Mouse (Mus musculus): ENCODE data around the gene Dnah2. TPM values are rescaled to one million over a fixed set of nuclear protein-coding genes. Genes with fewer than 3 reads are reported as not detected.

Gene Dnah2
- polyA plus RNA-seq, 1 experiment from 2014 or later, result 2.4 TPM

GRCm38 (mm10) chr11:69491711-69492110 is 57.2 kb downstream of the Dnah2 start:
- no peak overlapping the region for H3K27ac ChIP-seq
- H3K4me2 ChIP-seq (replicated peaks), result no peak overlapping the region
- no peak overlapping the region for H3K9ac ChIP-seq
- 80% methylated on average over 7 of the region's 7 CpGs for WGBS
- H3K4me3 ChIP-seq, result no peak overlapping the region
- no peaks in the 10 kb centered on the region for H3K27me3 ChIP-seq
- no peaks in the 10 kb centered on the region for H3K4me1 ChIP-seq
- no peak for ATAC-seq (ENCODE audit: insufficient number of reproducible peaks, insufficient read depth, low FRiP score, low TSS enrichment)
- H3K36me3 ChIP-seq, result no peaks in the 10 kb centered on the region
- no peaks in the 10 kb centered on the region for H3K9me3 ChIP-seq

GRCm38 (mm10) chr11:69490898-69491297 is 58.0 kb downstream of the Dnah2 start:
- ATAC-seq (ENCODE audit: insufficient number of reproducible peaks, insufficient read depth, low FRiP score, low TSS enrichment), result no peak

DNA sequence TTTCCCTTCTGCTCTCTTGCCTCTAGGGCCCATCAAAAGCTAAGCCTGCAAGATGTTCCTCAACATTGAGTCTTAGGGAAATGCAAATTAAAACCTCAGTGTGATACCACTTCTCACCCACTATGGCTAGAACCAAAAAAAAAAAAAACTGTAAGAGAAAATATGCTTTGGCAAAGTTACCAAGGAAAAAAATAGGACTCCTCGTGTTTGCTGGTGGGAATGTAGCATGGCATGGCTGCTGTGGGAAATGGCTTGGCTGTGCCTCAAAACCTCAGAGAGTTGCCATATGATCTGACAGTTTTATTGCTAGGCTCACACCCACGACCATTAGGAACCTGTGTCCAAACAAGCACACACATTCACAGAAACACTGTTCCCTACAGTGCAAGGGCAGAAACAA is 61.4 kb downstream of the Dnah2 start:
- Histone ChIP-seq H3K4me2 (replicated peaks) (no peak overlapping the region), H3K27ac (no peak overlapping the region), H3K36me3 (no peaks in the 10 kb centered on the region), H3K9me3 (no peaks in the 10 kb centered on the region), H3K4me1 (no peaks in the 10 kb centered on the region), H3K27me3 (no peaks in the 10 kb centered on the region), H3K9ac (no peak overlapping the region), H3K4me3 (no peak overlapping the region)
- WGBS, result 79% methylated on average over 2 of the region's 2 CpGs
- no peak for ATAC-seq (ENCODE audit: insufficient number of reproducible peaks, insufficient read depth, low FRiP score, low TSS enrichment)

More at GRCm38 (mm10) chr11:69490898-69491297, 58.0 kb downstream of the Dnah2 start:
- Histone ChIP-seq H3K4me3 (no peak overlapping the region), H3K27me3 (no peaks in the 10 kb centered on the region), H3K27ac (no peak overlapping the region), H3K9me3 (no peaks in the 10 kb centered on the region), H3K4me1 (no peaks in the 10 kb centered on the region), H3K36me3 (no peaks in the 10 kb centered on the region), H3K4me2 (replicated peaks) (no peak overlapping the region), H3K9ac (no peak overlapping the region)
- 74% methylated on average over 2 of the region's 2 CpGs for WGBS

DNA sequence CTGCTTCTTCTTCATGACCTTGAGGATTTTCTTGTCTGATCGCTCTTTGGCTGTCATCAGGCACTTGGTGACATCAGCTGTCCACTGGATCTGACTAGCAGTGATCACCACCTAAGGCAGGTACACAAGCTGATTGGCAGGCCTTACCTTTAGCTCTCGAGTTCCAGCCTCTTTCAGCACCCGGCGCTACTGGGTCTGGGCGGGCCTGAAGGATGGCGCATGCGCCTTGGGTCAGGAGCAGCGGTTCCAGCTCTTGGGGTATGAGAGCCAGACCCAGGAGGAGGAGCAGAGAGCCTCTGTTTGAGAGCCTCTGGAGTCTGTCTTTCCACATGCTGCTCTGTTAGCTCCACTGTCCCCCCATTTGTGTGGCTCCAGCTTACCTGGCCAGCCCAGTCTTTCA is 71.3 kb downstream of the Dnah2 start:
- no peaks in the 10 kb centered on the region for H3K4me1 ChIP-seq
- no peak overlapping the region for H3K4me2 ChIP-seq (replicated peaks)
- no peak overlapping the region for H3K9ac ChIP-seq
- no peak overlapping the region for H3K4me3 ChIP-seq
- H3K27me3 ChIP-seq, result no peaks in the 10 kb centered on the region
- no peak overlapping the region for H3K27ac ChIP-seq
- no peaks in the 10 kb centered on the region for H3K9me3 ChIP-seq
- H3K36me3 ChIP-seq, result no peaks in the 10 kb centered on the region
- ATAC-seq (ENCODE audit: insufficient number of reproducible peaks, insufficient read depth, low FRiP score, low TSS enrichment), result no peak
- WGBS, result 81% methylated on average over 8 of the region's 8 CpGs

DNA sequence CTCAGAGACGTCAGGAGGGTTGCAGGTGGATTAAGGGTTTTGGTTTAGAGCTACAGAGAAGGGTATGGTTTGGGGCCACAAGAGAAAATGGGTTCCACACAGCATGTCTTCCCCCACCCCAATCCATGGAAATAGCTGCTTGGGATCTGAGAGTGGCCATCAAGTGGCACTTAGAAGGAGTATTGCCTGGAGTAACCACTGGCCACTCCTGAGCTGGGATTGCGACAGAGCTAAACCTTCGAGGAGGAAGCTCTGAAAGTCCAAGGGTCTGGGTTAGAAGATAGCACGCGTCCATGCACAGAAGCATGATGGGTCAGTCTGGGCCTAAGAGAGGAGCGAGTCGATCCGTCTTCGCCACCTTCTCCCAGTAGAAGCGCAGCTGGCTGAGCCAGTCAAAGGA is 72.1 kb downstream of the Dnah2 start:
- Histone ChIP-seq H3K27ac (no peak overlapping the region), H3K9me3 (no peaks in the 10 kb centered on the region), H3K4me2 (replicated peaks) (no peak overlapping the region), H3K9ac (no peak overlapping the region), H3K4me1 (peaks cover 1% of the 10 kb centered on the region; the same call in 1 of the 2 replicates), H3K27me3 (0 out of 2 replicates have a peak, but pooled peaks cover 4% of the 10 kb centered on the region), H3K4me3 (no peak overlapping the region), H3K36me3 (no peaks in the 10 kb centered on the region)
- ATAC-seq (ENCODE audit: insufficient number of reproducible peaks, insufficient read depth, low FRiP score, low TSS enrichment), result no peak
- 89% methylated on average over 10 of the region's 10 CpGs for WGBS

DNA sequence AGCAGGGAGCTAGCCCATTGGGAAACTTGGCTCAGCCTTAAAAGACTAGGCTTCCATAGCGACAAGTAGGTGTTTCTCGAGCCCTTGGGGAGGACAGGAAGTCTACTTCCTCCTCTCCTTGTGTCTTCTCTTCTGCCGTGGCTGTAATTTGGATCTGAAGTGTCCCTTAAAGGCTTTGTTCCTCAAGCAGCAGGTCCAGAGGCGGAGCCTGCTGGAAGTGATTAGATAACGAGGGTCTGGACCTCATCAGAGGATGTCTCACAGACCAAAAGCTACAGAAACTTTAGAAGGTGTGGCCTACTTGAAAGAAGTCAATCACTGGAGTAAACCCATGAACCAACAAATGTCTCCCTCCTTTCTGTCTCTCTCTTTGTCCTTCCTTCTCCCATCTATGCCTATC is 74.2 kb downstream of the Dnah2 start:
- no peak overlapping the region for H3K27ac ChIP-seq
- no peak overlapping the region for H3K4me3 ChIP-seq
- H3K36me3 ChIP-seq, result no peaks in the 10 kb centered on the region
- H3K27me3 ChIP-seq, result 0 out of 2 replicates have a peak, but pooled peaks cover 4% of the 10 kb centered on the region
- no peak overlapping the region for H3K4me2 ChIP-seq (replicated peaks)
- no peak for ATAC-seq (ENCODE audit: insufficient number of reproducible peaks, insufficient read depth, low FRiP score, low TSS enrichment)
- H3K9ac ChIP-seq, result no peak overlapping the region
- whole genome bisulfite sequencing, result 38% methylated on average over 5 of the region's 5 CpGs
- H3K4me1 ChIP-seq, result peaks cover 4% of the 10 kb centered on the region; the same call in 1 of the 2 replicates
- H3K9me3 ChIP-seq, result no peaks in the 10 kb centered on the region

- 76% methylated on average over 5 of the region's 5 CpGs for WGBS
- Histone ChIP-seq H3K36me3 (no peaks in the 10 kb centered on the region), H3K4me3 (no peak overlapping the region), H3K27me3 (peaks cover 6% of the 10 kb centered on the region; the same call in 1 of the 2 replicates), H3K9me3 (no peaks in the 10 kb centered on the region), H3K27ac (no peak overlapping the region), H3K4me1 (peaks cover 4% of the 10 kb centered on the region; the same call in 1 of the 2 replicates), H3K9ac (no peak overlapping the region), H3K4me2 (replicated peaks) (no peak overlapping the region)
- ATAC-seq (ENCODE audit: insufficient number of reproducible peaks, insufficient read depth, low FRiP score, low TSS enrichment), result no peak
Observed at GRCm38 (mm10) chr11:69472687-69473086, 76.2 kb downstream of the Dnah2 start.

- no peaks in the 10 kb centered on the region for H3K36me3 ChIP-seq
- H3K27ac ChIP-seq, result no peak overlapping the region
- H3K4me3 ChIP-seq, result no peak overlapping the region
- no peak for ATAC-seq (ENCODE audit: insufficient number of reproducible peaks, insufficient read depth, low FRiP score, low TSS enrichment)
- H3K27me3 ChIP-seq, result peaks cover 6% of the 10 kb centered on the region; the same call in 1 of the 2 replicates
- no peaks in the 10 kb centered on the region for H3K9me3 ChIP-seq
- H3K9ac ChIP-seq, result no peak overlapping the region
- 8% methylated on average over 8 of the region's 8 CpGs for WGBS
- H3K4me1 ChIP-seq, result peaks cover 4% of the 10 kb centered on the region; the same call in 1 of the 2 replicates
- no peak overlapping the region for H3K4me2 ChIP-seq (replicated peaks)
Observed at GRCm38 (mm10) chr11:69471491-69471890, 77.4 kb downstream of the Dnah2 start.

GRCm38 (mm10) chr11:69469301-69469700 is 79.6 kb downstream of the Dnah2 start:
- Histone ChIP-seq H3K4me3 (no peak overlapping the region), H3K9ac (no peak overlapping the region), H3K9me3 (no peaks in the 10 kb centered on the region), H3K36me3 (no peaks in the 10 kb centered on the region), H3K4me1 (peaks cover 4% of the 10 kb centered on the region; the same call in 1 of the 2 replicates), H3K4me2 (replicated peaks) (no peak overlapping the region), H3K27ac (no peak overlapping the region), H3K27me3 (peaks cover 6% of the 10 kb centered on the region; the same call in 1 of the 2 replicates)
- 76% methylated on average over 9 of the region's 9 CpGs for WGBS
- no peak for ATAC-seq (ENCODE audit: insufficient number of reproducible peaks, insufficient read depth, low FRiP score, low TSS enrichment)

GRCm38 (mm10) chr11:69463996-69464395 is 84.9 kb downstream of the Dnah2 start:
- Histone ChIP-seq H3K9ac (no peak overlapping the region), H3K27ac (no peak overlapping the region), H3K4me3 (no peak overlapping the region), H3K36me3 (no peaks in the 10 kb centered on the region), H3K9me3 (no peaks in the 10 kb centered on the region), H3K4me1 (no peaks in the 10 kb centered on the region), H3K4me2 (replicated peaks) (no peak overlapping the region), H3K27me3 (peaks cover 2% of the 10 kb centered on the region; the same call in 1 of the 2 replicates)
- no peak for ATAC-seq (ENCODE audit: insufficient number of reproducible peaks, insufficient read depth, low FRiP score, low TSS enrichment)
- 95% methylated on average over 7 of the region's 7 CpGs for WGBS

- WGBS, result 71% methylated on average over 5 of the region's 5 CpGs
- no peak for ATAC-seq (ENCODE audit: insufficient number of reproducible peaks, insufficient read depth, low FRiP score, low TSS enrichment)
- no peaks in the 10 kb centered on the region for H3K36me3 ChIP-seq
- no peaks in the 10 kb centered on the region; the same call in 1 of the 2 replicates for H3K4me1 ChIP-seq
- H3K27me3 ChIP-seq, result no peaks in the 10 kb centered on the region
- H3K9me3 ChIP-seq, result no peaks in the 10 kb centered on the region
- no peak overlapping the region for H3K9ac ChIP-seq
- H3K4me2 ChIP-seq (replicated peaks), result no peak overlapping the region
- no peak overlapping the region for H3K4me3 ChIP-seq
- H3K27ac ChIP-seq, result no peak overlapping the region
Observed at GRCm38 (mm10) chr11:69461568-69461967, 87.3 kb downstream of the Dnah2 start.

DNA sequence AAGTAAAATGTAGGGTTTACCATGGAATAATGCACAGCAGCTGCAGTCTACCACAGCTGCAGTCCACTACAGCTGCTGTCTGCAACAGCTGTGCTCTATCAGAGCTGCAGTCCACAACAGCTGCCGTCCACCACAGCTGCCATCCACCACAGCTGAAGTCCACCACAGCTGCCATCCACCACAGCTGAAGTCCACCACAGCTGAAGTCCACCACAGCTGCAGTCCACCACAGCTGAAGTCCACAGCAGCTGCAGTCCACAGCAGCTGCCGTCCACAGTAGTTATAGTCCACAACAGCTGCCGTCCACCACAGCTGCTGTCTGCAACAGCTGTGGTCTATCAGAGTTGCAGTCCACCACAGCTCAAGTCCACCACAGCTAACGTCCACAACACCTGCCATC is 89.0 kb downstream of the Dnah2 start:
- Histone ChIP-seq H3K4me3 (no peak overlapping the region), H3K27ac (no peak overlapping the region; the same call in 1 of the 2 replicates), H3K9ac (no peak overlapping the region), H3K36me3 (no peaks in the 10 kb centered on the region), H3K27me3 (no peaks in the 10 kb centered on the region), H3K9me3 (no peaks in the 10 kb centered on the region), H3K4me2 (replicated peaks) (no peak overlapping the region), H3K4me1 (no peaks in the 10 kb centered on the region; the same call in 1 of the 2 replicates)
- ATAC-seq (ENCODE audit: insufficient number of reproducible peaks, insufficient read depth, low FRiP score, low TSS enrichment), result no peak
- WGBS, result 78% methylated on average over 4 of the region's 4 CpGs
